Mouse (Mus musculus) MEL (cell line): Measurements from ENCODE around the gene Vmn2r50. TPM values are rescaled to one million over a fixed set of nuclear protein-coding genes. Genes with fewer than 3 reads are reported as not detected.
"Not testable (repeated sequence)": the region's sequence is repeated elsewhere in the genome, so short reads cannot be mapped to it uniquely, and the experiment has no call there.

Experiments
- DNase-seq: peaks from one replicate; pipeline ENCODE4 v3.0.0; 2011; ENCODE audit warnings: low read depth, low spot score
- H3K27ac ChIP-seq: 2 replicates; pipeline ENCODE4 v1.5.1; 2012; ENCODE audit warnings: low read depth, mild to moderate bottlenecking, control low read depth, low read length, moderate library complexity; ENCODE audit not compliant: control insufficient read depth
- H3K27me3 ChIP-seq, 2 experiments: fragments of 150-350 bp in 1 of 2; sonication (generic) in 1 of 2; 2 replicates each; pipeline ENCODE4 v1.6.1; 2012; ENCODE audit warnings: low read length in 2 of 2, mild to moderate bottlenecking in 2 of 2, improper control_type of control experiment in 1 of 2, moderate library complexity in 1 of 2; ENCODE audit not compliant: insufficient read depth in 2 of 2, control insufficient read depth in 1 of 2
- H3K36me3 ChIP-seq, 2 experiments: 2 replicates each; pipeline ENCODE4 v1.6.1; 2012 to 2014; ENCODE audit warnings: low read length in 2 of 2, improper control_type of control experiment in 1 of 2, inconsistent platforms in 1 of 2, mild to moderate bottlenecking in 1 of 2; ENCODE audit not compliant: insufficient read depth in 2 of 2, control insufficient read depth in 1 of 2
- H3K4me1 ChIP-seq, 2 experiments: fragments of 150-350 bp in 1 of 2; sonication (generic) in 1 of 2; 2 replicates each; pipeline ENCODE4 v1.6.1; 2012; ENCODE audit warnings: low read length in 2 of 2, improper control_type of control experiment in 1 of 2, mild to moderate bottlenecking in 1 of 2; ENCODE audit not compliant: insufficient read depth in 2 of 2, control insufficient read depth in 1 of 2
- H3K4me3 ChIP-seq, 2 experiments: fragments of 150-350 bp in 1 of 2; sonication (generic) in 1 of 2; 2 replicates each; pipeline ENCODE4 v1.5.1; 2012; ENCODE audit warnings: low read depth in 2 of 2, low read length in 2 of 2, mild to moderate bottlenecking in 2 of 2, moderate library complexity in 2 of 2, control low read depth in 1 of 2, improper control_type of control experiment in 1 of 2; ENCODE audit not compliant: control insufficient read depth in 1 of 2, insufficient read depth in 1 of 2
- H3K79me2 ChIP-seq: 2 replicates; pipeline ENCODE4 v1.6.1; 2012; ENCODE audit warnings: mild to moderate bottlenecking, low read length, moderate library complexity; ENCODE audit not compliant: control insufficient read depth, poor library complexity, insufficient read depth
- H3K9ac ChIP-seq: 2 replicates; pipeline ENCODE4 v1.6.1; 2012; ENCODE audit warnings: low read depth, mild to moderate bottlenecking, control low read depth, low read length, moderate library complexity; ENCODE audit not compliant: control insufficient read depth, poor library complexity, severe bottlenecking
- H3K9me3 ChIP-seq: fragments of 150-350 bp; sonication (generic); replicated peaks from 2 replicates; pipeline ENCODE4 v1.6.1; 2012; ENCODE audit warnings: mild to moderate bottlenecking, low read length, improper control_type of control experiment, moderate library complexity; ENCODE audit not compliant: insufficient read depth
- polyA plus RNA-seq, 2 experiments: library from polyadenylated mRNA; stranded (reverse) in 1 of 2; unstranded in 1 of 2; fragments of >175 nt in 1 of 2; fragments of >200 nt in 1 of 2; gene quantifications; 2 replicates each; pipeline versions ENCODE4 v1.2.1 to v1.2.4; 2012; ENCODE audit warnings: low replicate concordance in 2 of 2, low read depth in 1 of 2; ENCODE audit not compliant: insufficient read length in 2 of 2, insufficient read depth in 1 of 2, missing spikeins in 1 of 2
- total RNA-seq: library from RNA; depleted of rRNA; stranded (reverse); fragments of 300-350 nt; gene quantifications from 2 replicates; pipeline ENCODE4 v1.2.3, GENCODE M21; 2012; rRNA removed

The Vmn2r50 gene
- total RNA-seq (not detected in 2 replicates), polyA plus RNA-seq (not detected)

DNA sequence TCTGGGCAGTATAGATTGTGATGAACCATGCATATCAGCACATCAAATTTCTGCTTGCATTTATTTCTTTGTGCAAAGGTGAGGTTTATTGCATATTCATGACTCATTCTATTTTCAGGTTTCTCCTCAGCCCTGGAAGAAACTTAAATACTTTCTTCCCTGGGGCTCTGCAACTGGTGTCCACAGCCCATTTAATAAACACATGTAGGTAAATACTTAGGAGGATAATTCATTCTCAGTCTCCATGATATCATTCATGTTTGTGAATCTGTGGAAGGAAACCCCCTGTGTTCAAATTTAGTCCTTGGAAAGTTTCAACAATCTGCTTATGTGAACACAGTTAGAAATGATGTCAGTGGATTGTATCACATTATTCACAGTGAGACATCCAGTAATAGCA lies at the start of gene Vmn2r50:
Vmn2r50 (minus strand) TSS at position 101 of the 400 bp plus-strand sequence.
- not testable (repeated sequence) for H3K9me3 ChIP-seq, H3K9ac ChIP-seq, H3K4me1 ChIP-seq, H3K36me3 ChIP-seq, H3K4me3 ChIP-seq, H3K27me3 ChIP-seq, H3K79me2 ChIP-seq, DNase-seq, H3K27ac ChIP-seq

DNA sequence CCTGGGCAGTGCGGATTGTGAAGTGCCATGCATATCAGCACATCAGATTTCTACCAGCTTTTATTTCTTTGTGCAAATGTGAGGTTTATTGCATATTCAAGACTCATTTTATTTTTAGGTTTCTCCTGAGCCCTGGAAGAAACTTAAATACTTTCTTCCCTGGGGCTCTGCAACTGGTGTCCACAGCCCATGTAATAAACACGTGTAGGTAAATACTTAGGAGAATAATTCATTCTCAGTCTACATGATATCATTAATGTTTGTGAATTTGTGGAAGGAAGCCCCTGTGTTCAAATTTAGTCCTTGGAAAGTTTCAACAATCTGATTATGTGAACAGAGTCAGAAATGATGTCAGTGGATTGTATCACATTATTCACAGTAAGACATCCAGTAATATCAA lies 60.9 kb downstream of the Vmn2r50 start, which contains the start of gene Vmn2r49:
Vmn2r49 (minus strand) TSS at position 101 of the 400 bp plus-strand sequence.
- not testable (repeated sequence) for H3K4me1 ChIP-seq, H3K27ac ChIP-seq, H3K36me3 ChIP-seq, H3K4me3 ChIP-seq, DNase-seq, H3K9ac ChIP-seq, H3K27me3 ChIP-seq, H3K9me3 ChIP-seq, H3K79me2 ChIP-seq

Other genes starting within 250 kb of the Vmn2r50 start
- not detected in 2 replicates for gene Vmn2r47, start 212.0 kb downstream of the Vmn2r50 start, total RNA-seq
- not detected for gene Vmn2r47, start 212.0 kb downstream of the Vmn2r50 start, polyA plus RNA-seq
- not detected in 2 replicates for gene Vmn2r48, start 99.7 kb downstream of the Vmn2r50 start, total RNA-seq
- not detected for gene Vmn2r48, start 99.7 kb downstream of the Vmn2r50 start, polyA plus RNA-seq
- not detected in 2 replicates for gene Vmn2r49, start 61.0 kb downstream of the Vmn2r50 start, total RNA-seq
- gene Vmn2r49, start 61.0 kb downstream of the Vmn2r50 start, polyA plus RNA-seq = not detected
- not detected in 2 replicates for gene Vmn2r51, start 52.4 kb upstream of the Vmn2r50 start, total RNA-seq
- gene Vmn2r51, start 52.4 kb upstream of the Vmn2r50 start, polyA plus RNA-seq = not detected
- not detected in 2 replicates for gene Vmn2r52, start 123.3 kb upstream of the Vmn2r50 start, total RNA-seq
- gene Vmn2r52, start 123.3 kb upstream of the Vmn2r50 start, polyA plus RNA-seq = under 1 TPM in 1 of 2 experiments, not detected in 1; 0.01 TPM
- not detected in 2 replicates for gene Vmn1r66, start 224.7 kb upstream of the Vmn2r50 start, total RNA-seq
- gene Vmn1r66, start 224.7 kb upstream of the Vmn2r50 start, polyA plus RNA-seq = not detected